Mouse (Mus musculus) kidney, embryonic 16.5 days (tissue): Measurements from ENCODE around the gene Cul4b. TPM values are rescaled to one million over a fixed set of nuclear protein-coding genes. Genes with fewer than 3 reads are reported as not detected.
"Not testable (repeated sequence)": the region's sequence is repeated elsewhere in the genome, so short reads cannot be mapped to it uniquely, and the experiment has no call there.

Experiments
- ATAC-seq: fragments of 200-750 bp; cut with Nextera tagmentation; 2 replicates; pipeline ENCODE4 v1.8.0; 2017; ENCODE audit warnings: moderate TSS enrichment; ENCODE audit not compliant: low FRiP score, low TSS enrichment
- H3K27ac ChIP-seq: fragments of 300-500 bp; sonication (generic); 2 replicates; pipeline ENCODE4 v1.5.1; 2014; ENCODE audit warnings: low read length
- H3K27me3 ChIP-seq: fragments of 300-500 bp; sonication (generic); 2 replicates; pipeline ENCODE4 v1.6.1; 2014; ENCODE audit warnings: low read length, control low read depth, mixed read lengths; ENCODE audit not compliant: insufficient read depth
- H3K36me3 ChIP-seq: fragments of 300-500 bp; sonication (generic); 2 replicates; pipeline ENCODE4 v1.6.1; 2014; ENCODE audit warnings: low read length, control low read depth, mixed read lengths; ENCODE audit not compliant: insufficient read depth
- H3K4me1 ChIP-seq: fragments of 300-500 bp; sonication (generic); 2 replicates; pipeline ENCODE4 v1.6.1; 2014; ENCODE audit warnings: low read length, control low read depth, mixed read lengths; ENCODE audit not compliant: insufficient read depth
- H3K4me2 ChIP-seq: fragments of 300-500 bp; sonication (generic); replicated peaks from 2 replicates; pipeline ENCODE4 v1.6.1; 2014; ENCODE audit warnings: low read depth, low read length
- H3K4me3 ChIP-seq: fragments of 300-500 bp; sonication (generic); 2 replicates; pipeline ENCODE4 v1.5.1; 2014; ENCODE audit warnings: mild to moderate bottlenecking, low read length
- H3K9ac ChIP-seq: fragments of 300-500 bp; sonication (generic); replicated peaks from 2 replicates; pipeline ENCODE4 v1.6.1; 2014; ENCODE audit warnings: low read length
- H3K9me3 ChIP-seq: fragments of 300-500 bp; sonication (generic); 2 replicates; pipeline ENCODE4 v1.6.1; 2016; ENCODE audit warnings: low read length, control low read depth
- WGBS: fragments of 180-500 bp; shearing (Covaris S2); extraction: QIAGEN DNeasy Blood & Tissue Kit; methylation state at CpG from one replicate; pipeline ENCODE4 v1.1.7; 2014; 5-methylcytosine and 5-hydroxymethylcytosine counted together
- polyA plus RNA-seq: library from polyadenylated mRNA; unstranded; fragments of >200 nt; fragmentation: Nextera tagmentation; extraction: Ambion mirVana; gene quantifications from 2 replicates; pipeline ENCODE4 v1.2.1, GENCODE M21; 2015

Cul4b gene
- polyA plus RNA-seq, 1 experiment from 2014 or later, result 29.1 TPM

GRCm38 (mm10) chrX:38565176-38565542, 10.8 kb downstream of the Cul4b start:
- no peaks in the 10 kb centered on the region for H3K9me3 ChIP-seq
- 21% methylated on average over 8 of the region's 8 CpGs for WGBS
- peak overlapping the region; percentile 56 for H3K4me2 ChIP-seq
- H3K27me3 ChIP-seq, result no peaks in the 10 kb centered on the region
- 0 out of 2 replicates have a peak, but pooled peaks cover 5% of the 10 kb centered on the region for H3K36me3 ChIP-seq
- H3K9ac ChIP-seq, result peak overlapping the region; percentile 77
- H3K4me1 ChIP-seq, result 0 out of 2 replicates have a peak, but pooled peaks cover 2% of the 10 kb centered on the region
- ATAC-seq, result no peak
- peak overlapping the region; percentile 59 for H3K4me3 ChIP-seq
- H3K27ac ChIP-seq, result peak overlapping the region; percentile 97

DNA sequence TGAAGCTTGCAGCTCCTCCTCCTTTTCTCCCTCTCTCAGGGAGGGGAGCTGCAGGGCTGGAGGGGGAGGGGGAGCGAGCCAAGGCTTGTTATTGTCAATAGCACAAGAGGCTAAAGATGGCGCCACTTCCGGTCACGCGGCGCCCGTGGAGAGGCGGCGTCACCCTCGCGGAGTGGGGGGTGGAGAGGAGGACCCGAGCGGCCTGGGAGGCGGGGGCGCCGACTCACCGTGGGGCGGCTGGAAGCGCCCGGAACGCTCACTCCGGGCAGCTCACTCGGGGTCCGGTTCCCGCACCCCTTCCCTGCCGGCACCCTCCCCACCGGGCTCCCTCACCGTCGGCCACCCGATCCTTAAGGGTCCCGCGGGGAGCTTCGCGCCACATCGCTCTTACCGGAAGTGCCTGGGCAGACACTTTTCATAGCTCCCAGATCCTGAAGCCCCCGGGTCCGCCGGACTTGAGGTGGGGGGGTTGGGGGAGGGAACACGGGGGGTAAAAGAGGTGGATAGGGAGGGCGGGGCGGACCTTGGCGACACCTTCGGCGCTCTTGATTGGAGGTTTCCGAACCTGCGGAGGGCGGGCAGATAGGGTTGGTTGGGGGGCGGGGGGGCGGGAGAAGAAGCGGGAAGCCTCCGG, 11.3 kb downstream of the Cul4b start:
- H3K4me1 ChIP-seq, result 0 out of 2 replicates have a peak, but pooled peaks cover 2% of the 10 kb centered on the region
- no peaks in the 10 kb centered on the region for H3K27me3 ChIP-seq
- peak overlapping the region; percentile 59 for H3K4me3 ChIP-seq
- WGBS, result 23% methylated on average over 26 of the region's 52 CpGs
- peak overlapping the region; percentile 77 for H3K9ac ChIP-seq
- H3K36me3 ChIP-seq, result 0 out of 2 replicates have a peak, but pooled peaks cover 5% of the 10 kb centered on the region
- peak overlapping the region; percentile 97 for H3K27ac ChIP-seq
- peak overlapping the region; percentile 66 for H3K4me2 ChIP-seq
- H3K9me3 ChIP-seq, result no peaks in the 10 kb centered on the region
- peak; percentile 96 for ATAC-seq

DNA sequence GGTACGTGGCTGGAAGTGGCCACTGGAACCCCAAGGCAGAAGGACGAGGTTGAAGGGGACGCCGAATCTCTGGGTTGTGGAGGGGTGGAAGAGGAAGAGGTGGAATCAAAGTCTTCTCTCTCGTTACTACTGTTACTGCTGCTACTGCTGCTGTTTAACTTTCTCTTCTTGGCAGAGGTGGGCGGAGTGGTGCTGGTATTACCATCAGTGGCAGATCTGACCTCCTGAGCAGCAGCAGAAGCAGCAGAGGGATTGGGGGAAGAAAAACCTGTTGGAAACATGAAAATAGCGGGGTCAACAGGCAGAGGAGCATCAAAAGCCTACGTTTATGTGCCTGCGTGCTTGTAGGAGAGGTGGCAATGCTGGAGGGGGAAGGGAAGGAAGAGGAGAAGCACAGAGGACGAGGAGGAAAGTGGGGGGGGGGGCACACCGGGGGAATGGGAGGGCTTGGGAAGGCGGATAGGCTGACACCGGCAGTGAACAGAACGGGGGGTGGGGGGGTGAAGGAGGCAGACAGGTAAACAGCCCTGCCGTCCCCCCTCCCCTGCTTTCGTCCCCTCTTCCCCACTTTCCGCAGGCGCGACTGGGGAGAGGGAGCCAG, 12.0 kb downstream of the Cul4b start:
- Histone ChIP-seq H3K27me3 (no peaks in the 10 kb centered on the region), H3K27ac (peak overlapping the region; percentile 97), H3K9ac (peak overlapping the region; percentile 77), H3K4me2 (peak overlapping the region; percentile 66), H3K4me1 (0 out of 2 replicates have a peak, but pooled peaks cover 2% of the 10 kb centered on the region), H3K9me3 (no peaks in the 10 kb centered on the region), H3K4me3 (peak overlapping the region; percentile 59), H3K36me3 (0 out of 2 replicates have a peak, but pooled peaks cover 5% of the 10 kb centered on the region)
- WGBS, result 18% methylated on average over 12 of the region's 19 CpGs
- no peak for ATAC-seq

DNA sequence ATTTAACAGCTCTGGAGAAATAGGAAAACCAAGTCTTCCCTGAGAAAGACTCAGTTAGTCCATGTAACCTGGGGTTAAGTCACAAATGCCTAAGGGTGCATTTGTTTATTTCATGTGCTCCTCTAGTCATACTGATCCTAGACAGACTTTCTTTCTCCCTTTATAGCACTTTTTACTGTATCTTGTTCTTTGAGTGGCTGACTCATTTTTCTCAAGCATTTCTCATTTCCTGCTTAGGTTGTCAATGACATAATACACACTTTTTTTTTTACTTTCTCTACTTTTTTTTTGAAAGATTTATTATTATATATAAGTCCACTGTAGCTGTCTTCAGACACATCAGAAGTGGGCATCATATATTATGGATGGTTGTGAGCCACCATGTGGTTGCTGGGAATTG, 22.7 kb downstream of the Cul4b start:
- no peaks in the 10 kb centered on the region for H3K36me3 ChIP-seq
- H3K9ac ChIP-seq, result no peak overlapping the region
- H3K9me3 ChIP-seq, result no peaks in the 10 kb centered on the region
- H3K27me3 ChIP-seq, result no peaks in the 10 kb centered on the region
- no peak overlapping the region for H3K4me2 ChIP-seq
- no peak overlapping the region for H3K4me3 ChIP-seq
- no peaks in the 10 kb centered on the region for H3K4me1 ChIP-seq
- no peak for ATAC-seq
- H3K27ac ChIP-seq, result no peak overlapping the region

DNA sequence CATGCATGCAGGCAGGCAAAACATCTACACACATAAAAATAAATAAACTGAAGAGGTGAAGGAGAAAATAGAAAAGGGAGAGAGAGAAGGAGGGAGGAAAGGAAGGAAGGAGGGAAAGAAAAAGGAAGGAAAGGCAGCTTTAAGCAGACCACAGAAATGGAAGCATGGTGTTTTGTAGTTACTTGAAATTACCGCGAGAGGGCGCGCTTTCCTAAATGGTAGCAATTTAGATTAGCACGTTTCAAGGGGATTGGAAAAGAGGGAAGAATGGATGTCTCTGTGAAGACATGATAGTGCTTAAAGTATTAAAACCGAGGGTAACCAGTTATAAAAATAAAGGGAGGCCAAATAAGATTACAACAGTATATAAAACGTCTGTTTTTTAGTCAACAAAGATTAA, 61.4 kb downstream of the Cul4b start:
- no peak for ATAC-seq
- Histone ChIP-seq H3K9ac (no peak overlapping the region), H3K27ac (no peak overlapping the region), H3K4me2 (no peak overlapping the region), H3K27me3 (no peaks in the 10 kb centered on the region), H3K4me3 (no peak overlapping the region), H3K4me1 (no peaks in the 10 kb centered on the region), H3K36me3 (no peaks in the 10 kb centered on the region), H3K9me3 (no peaks in the 10 kb centered on the region)
- 6% methylated on average over 7 of the region's 7 CpGs for WGBS

- Histone ChIP-seq H3K4me3 (no peak overlapping the region), H3K27me3 (no peaks in the 10 kb centered on the region), H3K36me3 (no peaks in the 10 kb centered on the region), H3K4me2 (no peak overlapping the region), H3K9me3 (no peaks in the 10 kb centered on the region), H3K4me1 (no peaks in the 10 kb centered on the region), H3K9ac (no peak overlapping the region), H3K27ac (no peak overlapping the region)
- WGBS, result 88% methylated on average over 13 of the region's 14 CpGs
- ATAC-seq, result no peak
Measured at GRCm38 (mm10) chrX:38504846-38505245, 71.2 kb downstream of the Cul4b start.

- H3K9me3 ChIP-seq, H3K4me3 ChIP-seq, H3K27ac ChIP-seq, H3K36me3 ChIP-seq, H3K4me2 ChIP-seq, H3K4me1 ChIP-seq, H3K27me3 ChIP-seq, H3K9ac ChIP-seq, ATAC-seq: not testable (repeated sequence)
- 82% methylated on average over 5 of the region's 5 CpGs for WGBS
Measured at GRCm38 (mm10) chrX:38502182-38502581, 73.8 kb downstream of the Cul4b start.

DNA sequence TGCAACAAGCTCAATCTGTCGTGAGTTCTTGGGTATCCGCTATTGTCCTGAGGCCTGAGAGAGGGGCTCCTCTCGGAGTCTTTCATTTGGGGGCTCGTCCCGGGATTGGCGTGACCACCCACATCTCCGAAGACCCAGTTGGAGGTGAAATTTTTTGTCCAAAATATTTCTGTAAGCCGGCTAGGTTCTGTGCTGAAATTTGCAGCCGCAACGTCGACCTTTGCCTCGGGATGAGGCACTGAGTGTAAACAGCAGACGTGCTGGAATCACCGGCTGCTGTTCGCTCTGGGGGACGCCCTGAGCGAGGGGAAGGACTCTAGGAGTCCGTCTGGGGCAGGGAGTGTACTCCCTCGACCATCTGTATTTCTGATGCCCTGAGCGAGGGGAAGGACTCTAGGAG, 90.5 kb downstream of the Cul4b start:
- H3K4me1 ChIP-seq, H3K9ac ChIP-seq, H3K36me3 ChIP-seq, ATAC-seq, H3K4me3 ChIP-seq, H3K27me3 ChIP-seq, H3K9me3 ChIP-seq, H3K27ac ChIP-seq: not testable (repeated sequence)
- H3K4me2 ChIP-seq, result peak overlapping the region; percentile 32
- 40% methylated on average over 20 of the region's 20 CpGs for WGBS
